Mouse (Mus musculus) lung, postnatal 36 days (tissue): ENCODE measurements around the gene Ift88.
"Not testable (repeated sequence)": the region's sequence is repeated elsewhere in the genome, so short reads cannot be mapped to it uniquely, and the experiment has no call there.

Source experiments
- DNase-seq: peaks from one replicate; pipeline ENCODE4 v3.0.0; 2022; ENCODE audit warnings: mixed read lengths

Gene Ift88

DNA sequence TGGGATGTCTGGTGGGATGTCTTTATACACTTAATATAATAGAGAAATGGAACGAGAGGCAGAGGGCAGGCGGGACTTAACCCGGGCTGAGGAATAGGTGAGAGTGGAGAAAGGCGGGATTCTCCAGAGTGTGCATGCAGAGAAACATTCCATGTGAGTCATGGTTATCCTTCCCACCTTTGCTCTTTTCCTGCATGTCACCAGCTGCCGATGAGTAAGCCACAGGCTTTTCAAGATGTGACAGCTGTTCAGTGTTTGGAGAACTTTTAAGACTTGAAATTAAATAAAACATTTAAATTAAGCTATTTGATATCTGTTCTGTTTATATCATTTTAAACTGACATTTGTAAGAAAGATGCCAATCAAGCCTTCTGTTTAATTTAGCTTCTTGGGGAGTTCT is 36.0 kb downstream of the Ift88 start:
- no peak for DNase-seq

DNA sequence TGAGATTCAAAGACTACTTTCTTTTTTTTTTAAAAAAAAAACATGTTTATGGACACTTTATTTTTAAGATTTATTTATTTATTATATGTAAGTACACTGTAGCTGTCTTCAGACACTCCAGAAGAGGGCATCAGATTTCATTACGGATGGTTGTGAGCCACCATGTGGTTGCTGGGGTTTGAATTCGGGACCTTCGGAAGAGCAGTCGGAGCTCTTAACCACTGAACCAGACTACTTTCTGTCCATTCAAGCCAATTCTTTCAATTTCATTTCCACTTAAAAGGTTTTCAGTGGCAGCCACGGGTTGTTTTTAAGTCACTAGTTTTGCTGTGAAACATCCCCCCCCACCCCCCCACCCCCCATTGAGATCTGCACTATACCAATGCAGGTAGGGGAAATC is 36.5 kb downstream of the Ift88 start:
- not testable (repeated sequence) for DNase-seq

DNA sequence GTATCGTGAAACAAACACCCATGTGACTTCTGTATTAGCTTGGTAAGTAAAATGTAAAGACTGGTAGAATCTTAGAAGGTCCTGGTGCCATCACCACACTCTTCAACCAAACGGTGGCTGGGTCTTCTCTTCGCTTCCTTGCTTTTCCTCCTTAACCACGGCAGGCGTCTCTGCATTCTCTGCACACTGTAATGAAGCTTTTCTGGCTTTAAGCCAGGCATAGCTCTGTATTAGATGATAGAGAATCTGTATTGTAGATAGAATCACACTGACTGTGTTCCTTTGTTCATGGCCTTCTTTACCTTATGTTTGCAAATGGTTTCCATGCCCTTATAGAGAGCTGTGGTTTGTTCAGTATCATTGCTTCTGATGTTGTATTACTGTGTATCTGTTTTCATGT is 39.0 kb downstream of the Ift88 start:
- DNase-seq: no peak

DNA sequence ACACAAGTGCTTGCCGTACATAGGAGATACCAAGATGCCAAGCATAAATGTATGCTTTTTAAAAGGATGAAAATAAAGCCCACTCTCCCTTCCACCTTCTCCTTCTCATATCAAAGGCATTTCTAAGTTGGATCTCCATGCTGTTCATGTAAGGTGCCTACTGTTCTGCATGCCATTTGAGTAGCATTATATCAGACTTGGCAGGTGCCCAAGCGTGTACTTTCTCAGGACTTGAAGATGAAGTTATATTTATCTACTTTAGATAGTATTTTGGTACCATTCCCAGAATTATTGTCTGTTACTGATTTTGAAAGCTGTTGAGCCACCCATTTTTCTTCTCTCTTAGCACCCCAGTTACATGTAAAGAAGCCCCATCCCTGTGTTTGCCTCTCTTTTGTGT is 51.2 kb downstream of the Ift88 start:
- peak; percentile 18 for DNase-seq

DNA sequence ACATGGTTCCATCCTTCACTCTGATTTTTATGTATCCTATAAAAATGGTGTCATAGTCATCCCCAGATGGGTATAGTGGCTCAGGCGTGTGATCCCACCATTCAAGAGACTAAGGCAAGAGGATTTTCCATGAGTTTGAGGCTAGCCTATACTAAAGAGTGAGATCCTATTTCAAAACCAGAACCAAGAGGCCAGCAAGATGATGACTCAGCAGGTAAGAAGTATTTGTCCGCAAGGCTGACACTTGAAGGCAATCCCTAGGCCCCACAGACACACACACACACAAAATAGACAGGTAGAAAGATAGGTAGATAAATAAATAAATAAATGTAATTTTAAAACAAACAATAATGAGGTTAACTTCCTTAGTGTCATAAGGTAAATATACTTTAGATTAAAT is 58.4 kb downstream of the Ift88 start:
- no peak for DNase-seq

DNA sequence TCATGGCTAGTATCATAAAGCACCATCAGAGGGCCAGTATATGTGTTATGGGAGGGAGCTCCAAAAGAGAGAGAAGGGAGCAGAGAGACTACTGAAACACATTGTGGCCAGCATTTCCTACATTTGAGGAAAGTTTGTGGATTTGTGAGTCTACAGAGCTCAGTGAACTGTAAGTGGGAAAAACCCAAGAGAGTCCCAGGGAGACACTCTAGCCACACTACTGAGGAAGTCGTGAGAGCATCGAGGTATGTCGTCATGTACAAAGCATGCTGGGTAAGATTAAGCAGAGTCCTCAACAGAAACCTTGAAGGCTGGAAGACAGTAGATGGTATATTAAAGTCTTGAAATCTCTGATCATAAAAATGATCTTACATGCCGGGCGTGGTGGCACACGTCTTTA is 60.3 kb downstream of the Ift88 start:
- DNase-seq: no peak

DNA sequence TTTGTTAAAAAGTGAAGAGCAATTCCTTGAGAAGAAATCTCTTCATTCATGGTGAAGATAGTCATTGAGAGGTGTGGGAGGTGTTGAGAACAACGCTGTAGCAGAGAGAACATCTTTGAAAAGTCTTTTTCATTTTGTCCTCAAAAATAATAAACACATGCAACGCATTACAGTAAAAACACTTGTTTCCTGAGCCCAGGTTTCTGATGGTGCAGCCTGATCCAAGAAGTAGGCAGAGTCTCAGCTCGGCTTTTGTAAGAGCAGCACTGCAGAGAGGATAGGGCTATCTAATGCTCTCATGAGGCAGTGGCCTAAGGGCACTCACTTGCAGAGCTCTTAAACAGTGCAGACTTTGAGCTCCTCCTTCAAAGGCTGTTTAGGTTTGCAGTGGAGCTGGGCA is 65.8 kb downstream of the Ift88 start:
- no peak for DNase-seq

DNA sequence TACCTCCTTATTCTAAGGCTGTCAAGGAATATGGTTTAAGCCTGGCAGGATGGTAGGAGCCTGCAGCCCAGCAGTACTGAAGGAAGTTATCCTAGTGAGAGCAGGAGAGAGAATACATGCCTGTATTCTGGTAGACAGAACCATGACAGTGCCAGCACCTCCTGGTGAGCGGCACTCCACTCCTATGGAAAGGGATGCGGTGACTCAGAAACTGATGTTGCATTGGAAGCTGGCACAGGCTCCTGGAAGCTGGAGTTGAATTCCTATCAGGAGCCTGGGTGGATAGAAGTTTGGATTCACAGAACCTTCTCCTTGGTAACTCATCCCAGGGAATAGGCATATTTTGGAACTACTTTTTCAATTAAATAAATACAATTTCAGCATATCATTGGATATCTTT is 70.0 kb downstream of the Ift88 start:
- DNase-seq: no peak

DNA sequence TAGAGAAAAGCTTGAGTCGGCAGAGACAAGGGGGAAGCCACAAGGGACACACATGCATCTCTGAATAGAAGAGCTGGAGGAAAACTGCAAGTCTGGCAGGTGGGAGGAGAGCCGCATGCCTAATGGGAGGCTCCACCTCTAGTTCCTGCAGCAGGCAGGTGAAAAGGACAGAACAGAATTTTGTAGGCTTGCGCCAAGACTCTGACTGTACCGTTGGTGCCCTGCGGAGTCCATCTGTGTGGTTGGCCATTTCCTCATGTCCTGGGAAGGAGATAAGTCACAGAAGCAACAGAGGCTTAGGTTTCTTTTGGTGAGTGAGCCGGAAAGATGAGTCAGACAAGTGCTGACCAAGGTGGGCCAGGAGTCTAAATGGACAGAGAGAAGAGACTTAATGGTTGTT is 79.9 kb downstream of the Ift88 start:
- DNase-seq: no peak

DNA sequence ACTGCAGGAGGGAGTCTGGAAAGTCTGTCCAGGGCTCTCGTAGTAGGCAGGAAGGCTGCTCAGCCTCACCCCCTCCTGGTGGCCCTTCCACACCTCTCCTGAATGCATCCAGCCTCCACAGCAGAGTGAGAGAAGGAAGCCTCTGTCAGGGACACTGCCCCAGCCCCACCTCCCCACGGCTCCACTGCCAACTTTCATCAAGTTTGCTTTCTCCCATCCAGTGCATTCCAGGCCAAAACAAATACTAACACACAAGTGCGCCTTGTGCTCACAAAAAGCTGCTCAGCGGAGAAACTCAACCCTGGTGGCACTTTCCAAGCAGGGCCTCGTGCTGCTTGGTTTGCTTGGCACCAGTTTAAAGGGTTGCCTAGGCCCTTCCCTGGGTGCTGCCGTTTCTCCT is 85.7 kb downstream of the Ift88 start:
- DNase-seq: peak; percentile 81

DNA sequence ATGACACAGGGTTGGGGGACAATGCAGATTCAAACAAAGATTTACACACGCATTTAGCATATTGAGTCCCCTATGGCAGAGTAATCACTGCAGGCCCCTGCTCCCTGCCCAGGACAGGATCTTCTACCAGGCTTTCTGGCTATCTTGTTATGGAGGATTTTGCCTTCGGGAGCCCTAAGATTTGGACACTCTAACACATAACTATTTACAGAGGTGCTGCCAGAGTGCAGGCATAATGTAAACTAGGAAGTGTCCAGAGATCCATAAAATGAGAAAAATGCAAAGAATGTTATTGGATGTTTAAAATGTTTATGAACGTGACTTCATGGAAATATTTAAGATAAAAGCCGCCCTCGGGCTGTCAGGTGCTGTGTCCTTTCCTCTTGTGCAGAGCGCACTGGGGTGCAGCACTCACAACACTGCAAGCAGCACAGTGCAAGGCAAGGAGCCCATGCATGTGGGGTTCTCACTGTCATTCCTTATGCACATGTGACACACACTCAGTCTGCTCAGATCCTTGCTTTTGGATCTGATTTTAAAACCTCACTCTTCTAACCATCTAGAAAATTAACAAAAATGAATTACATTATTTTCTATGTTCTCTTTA is 91.4 kb downstream of the Ift88 start:
- DNase-seq: no peak

DNA sequence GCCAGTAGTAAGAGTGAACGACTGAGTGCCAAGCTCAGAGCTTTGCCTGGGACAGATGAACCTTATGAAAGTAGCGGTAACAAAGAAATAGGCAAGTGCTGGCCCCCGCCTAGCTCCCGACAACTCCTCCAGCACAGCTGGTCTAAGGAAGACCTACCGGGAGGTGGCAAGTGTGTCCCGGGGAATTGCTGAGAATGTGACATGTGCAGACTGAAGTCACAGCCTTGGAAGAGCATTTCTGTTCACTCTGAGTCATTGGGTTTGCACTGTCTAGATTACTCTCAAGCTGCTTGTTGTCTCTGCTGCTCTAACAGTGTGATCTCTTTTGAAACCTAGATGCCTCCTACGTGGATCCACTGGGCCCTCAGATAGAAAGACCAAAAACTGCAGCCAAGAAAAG is 93.1 kb downstream of the Ift88 start:
- no peak for DNase-seq

DNA sequence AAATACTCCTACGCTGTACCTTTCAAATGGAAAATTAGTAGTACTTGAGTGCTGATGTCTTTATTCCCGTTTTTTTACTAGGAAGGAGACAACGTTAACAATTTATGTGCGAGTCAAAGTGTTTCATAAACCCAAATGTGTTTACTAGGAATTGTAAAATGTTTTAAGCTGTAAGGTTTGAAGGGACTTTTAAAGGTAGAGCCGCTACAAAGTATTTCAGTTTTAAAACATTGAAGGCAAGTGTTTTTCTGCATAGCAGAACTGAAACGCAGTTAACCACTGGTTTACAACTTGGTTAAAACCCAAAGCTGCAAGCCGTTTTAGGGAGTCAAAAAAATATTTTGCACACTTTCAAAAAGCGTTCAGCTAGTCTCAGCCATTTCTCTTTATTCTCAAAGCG is 99.9 kb downstream of the Ift88 start:
- no peak for DNase-seq

DNA sequence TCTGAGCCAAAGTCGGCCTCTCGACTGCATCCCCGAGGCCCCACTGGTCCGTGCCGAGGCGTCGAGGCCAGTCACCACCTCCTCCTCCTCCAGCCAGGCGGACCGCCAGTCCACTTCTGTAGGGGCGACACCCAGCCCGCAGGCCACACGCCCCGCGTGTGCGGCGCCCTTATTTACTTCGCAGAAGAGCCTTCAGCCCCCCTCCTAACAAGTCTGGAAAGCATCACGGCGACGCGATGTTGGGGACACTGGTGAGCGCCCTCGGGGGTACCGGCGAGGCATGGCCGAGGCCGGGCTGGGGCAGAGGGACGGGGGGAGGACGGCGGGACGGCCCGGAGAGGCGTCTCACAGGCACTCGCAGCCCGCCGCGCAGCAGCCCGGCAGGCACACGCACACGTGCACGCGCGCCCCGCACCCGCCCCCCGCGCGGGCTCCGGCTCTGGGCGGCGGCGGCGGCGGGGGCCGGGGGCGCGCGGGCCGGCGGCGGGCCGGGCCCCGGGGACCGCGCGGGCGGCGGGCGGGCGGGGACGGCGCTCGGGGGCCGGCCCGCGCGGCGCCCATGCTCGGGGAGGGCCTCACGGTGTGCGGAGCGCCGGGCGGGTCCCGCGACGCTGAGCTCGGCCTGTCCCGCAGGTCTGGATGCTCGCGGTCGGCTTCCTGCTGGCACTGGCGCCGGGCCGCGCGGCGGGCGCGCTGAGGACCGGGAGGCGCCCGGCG is 101.0 kb downstream of the Ift88 start, which contains the start of gene Il17d:
Gene Il17d (plus strand): TSS at position 107 of the 717 bp plus-strand sequence.
- DNase-seq: peak; percentile 26

DNA sequence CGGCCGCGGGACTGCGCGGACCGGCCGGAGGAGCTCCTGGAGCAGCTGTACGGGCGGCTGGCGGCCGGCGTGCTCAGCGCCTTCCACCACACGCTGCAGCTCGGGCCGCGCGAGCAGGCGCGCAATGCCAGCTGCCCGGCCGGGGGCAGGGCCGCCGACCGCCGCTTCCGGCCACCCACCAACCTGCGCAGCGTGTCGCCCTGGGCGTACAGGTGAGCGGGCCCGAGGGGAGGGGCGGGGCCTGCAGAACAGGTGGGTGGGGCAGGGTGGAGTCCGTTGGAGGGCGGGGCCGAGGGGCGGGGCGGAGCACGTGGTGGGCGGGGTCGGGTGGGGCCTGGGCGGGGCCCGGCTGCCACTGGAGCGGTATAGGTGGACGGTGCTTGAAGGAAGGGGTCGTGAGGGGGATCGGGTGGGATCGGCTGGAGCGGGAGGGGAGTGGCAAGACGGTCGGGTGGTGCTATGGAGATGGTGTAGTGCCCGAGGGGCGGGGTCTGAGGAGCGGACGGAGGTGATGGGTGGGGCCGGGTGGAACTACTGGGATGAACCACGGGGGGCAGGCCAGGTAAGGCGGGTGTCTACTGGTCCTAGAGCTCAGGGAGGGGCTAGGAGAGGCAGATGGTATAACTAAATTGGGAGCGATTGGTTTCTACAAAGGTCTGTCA is 101.7 kb downstream of the Ift88 start:
- peak; percentile 78 for DNase-seq

DNA sequence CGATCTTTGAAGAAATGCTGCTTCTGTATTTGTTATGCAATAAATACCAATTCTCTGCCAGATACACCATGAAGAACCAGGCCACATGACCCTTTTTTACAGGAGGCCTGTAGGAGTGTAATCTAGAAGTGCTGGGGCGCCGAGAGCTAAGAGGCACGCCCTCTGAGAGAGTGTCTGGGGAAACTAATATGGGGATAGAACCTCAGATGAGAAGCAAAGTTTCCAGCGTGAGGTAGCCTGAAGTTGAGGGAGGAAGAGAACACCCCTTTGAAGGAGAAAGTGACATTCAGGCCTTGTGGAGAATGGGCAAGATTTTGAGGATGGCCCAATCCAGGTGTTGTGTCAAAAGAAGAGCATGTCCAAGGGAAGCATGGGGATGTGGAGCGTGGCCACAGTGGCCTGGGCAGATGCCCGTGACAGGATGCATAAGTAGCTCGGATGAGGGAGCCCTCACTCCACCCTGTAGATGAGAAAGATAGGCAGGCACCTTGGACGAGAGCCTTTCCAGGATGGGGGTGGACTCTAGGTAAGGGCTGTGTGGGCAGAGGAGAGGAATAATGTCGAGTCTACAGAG is 102.3 kb downstream of the Ift88 start:
- no peak for DNase-seq

DNA sequence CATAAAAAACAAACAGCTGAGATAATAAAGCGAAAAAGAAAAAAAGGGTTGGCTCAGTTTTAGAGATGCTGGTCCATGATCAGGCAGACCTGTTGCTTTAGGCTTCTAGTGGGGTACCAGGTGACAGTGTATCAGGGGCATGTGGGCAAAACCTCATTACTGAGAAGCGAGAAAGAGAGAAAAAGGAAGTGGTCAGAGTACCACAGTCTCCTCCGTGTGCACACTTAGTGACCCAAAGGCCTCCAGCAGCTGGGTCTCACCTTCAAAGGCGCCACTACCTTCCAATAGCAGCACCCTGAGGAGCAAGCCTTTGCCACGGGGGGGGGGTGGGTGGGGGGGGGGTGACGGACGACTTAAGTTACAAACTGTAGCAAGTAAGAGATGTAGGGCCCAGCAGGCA is 103.3 kb downstream of the Ift88 start:
- DNase-seq: no peak

DNA sequence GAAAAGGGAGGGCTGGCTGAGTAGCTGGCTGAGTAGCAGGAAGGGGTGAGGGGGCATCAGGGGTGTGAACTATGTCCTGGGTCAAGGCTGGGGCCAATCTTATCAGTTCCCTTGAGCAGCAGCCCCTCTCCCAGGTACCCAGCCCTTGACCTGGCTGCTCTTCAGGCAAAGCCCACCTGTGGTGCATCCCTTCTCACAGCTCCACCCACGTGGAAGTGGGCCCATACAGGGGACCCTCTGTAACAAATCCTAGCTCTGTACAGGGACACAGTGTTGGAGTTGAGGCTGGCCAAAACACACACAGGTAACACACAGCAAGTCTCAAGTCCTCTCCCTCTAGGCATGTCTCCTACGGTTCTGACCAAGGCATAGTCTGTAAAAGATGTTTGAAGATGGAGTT is 103.7 kb downstream of the Ift88 start:
- no peak for DNase-seq

DNA sequence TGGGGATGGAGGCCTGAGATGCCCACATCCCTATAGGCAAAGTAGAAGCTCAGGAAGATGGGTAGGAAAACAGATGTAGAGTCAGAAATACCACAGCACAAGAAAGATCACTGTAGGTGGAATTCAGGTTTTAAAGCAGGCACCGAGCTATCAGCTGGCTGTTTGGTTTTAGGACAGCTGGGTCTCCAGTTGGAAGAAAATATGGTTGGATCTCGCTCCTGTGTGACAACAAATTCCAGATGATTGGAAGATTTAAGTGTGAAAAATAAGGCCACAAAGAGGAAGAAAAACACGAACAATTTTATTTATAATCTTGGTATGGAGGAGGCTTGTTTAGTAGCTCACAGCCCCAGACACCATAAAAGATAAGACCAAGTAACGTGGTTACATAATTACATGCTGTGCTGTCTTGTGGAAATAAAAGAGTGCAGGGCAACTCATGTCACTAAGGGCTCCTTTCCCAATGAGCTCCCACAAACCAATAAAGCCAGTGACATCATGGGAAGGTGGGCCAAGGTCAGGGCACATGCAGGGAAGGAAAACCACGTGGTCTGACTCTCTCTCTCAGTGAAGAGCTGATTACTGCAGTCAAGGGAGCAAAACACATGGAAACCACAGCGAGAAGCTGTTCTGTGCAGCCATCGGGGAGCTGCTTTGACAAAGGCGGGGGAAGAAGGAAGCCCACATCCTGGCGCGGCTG is 105.4 kb downstream of the Ift88 start:
- peak; percentile 20 for DNase-seq

DNA sequence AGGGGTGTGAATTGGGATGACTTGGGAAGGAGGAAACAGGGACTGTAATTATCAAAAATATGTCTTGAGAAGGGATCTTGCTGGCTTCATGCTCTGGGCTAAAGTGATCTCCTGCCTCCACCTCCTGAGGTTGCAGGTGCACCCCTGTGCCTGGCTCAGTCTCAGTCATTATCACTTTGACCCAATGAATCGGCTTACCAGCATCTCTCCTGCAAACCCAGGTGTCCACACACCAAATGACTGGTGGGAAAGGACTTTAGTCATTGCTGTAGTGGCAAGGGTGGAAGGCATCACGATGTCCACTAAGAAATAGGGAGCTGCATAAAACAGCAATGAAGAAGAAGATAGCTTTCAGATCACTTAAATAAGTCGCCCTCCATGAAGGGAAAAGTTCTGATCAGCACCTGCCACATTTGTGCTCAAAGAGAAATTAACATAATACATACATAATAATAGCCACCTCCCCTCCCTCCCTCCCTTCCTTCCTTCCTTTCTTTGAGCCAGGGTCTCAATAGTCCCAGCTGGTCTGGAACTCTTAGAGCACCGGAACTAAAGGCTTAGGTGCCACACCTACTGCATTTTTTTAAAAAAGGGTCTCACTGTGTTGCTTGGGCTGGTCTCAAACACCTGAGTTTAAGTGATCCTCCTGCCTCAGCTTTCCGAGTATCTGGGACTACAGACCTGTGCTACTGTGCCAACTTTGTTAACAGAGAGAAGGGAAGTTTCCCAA is 106.1 kb downstream of the Ift88 start:
- DNase-seq: no peak

DNA sequence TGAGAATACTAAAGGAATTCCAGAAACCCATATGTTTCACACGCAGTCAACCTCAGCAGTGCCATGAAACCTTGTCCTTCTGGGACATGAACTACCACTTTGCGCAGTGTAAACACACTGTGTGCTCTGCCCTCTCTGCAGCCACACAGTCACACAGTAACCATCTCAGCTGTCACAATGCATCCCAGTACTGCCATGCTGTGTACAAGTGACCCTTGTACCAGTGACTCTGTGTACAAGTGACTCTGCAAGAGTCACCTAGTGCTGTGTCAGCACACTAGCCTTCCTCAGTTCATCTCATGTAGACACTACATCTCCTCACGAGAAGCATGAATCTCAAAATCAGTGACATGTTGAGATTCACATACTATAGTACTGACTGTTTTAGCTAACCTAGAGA is 108.7 kb downstream of the Ift88 start:
- no peak for DNase-seq

DNA sequence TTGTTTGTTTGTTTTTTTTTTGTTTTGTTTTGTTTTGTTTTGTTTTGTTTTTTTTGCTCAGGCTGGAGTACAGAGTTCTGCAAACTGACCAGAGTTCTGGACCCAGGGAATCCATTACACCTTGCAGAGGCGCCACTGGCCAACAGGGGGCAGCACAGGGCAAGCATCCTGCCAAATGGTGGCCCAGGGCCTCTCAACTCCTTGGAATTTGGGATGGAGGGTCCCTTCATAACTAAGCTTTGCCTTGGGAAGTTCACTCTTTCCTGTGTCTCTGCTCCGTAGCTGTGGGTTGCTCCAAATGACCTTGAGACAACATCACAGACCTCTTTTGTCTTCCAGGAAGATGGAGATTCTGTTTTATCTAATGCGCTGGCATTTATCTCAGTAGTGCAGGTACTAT is 109.4 kb downstream of the Ift88 start:
- peak; percentile 76 for DNase-seq

DNA sequence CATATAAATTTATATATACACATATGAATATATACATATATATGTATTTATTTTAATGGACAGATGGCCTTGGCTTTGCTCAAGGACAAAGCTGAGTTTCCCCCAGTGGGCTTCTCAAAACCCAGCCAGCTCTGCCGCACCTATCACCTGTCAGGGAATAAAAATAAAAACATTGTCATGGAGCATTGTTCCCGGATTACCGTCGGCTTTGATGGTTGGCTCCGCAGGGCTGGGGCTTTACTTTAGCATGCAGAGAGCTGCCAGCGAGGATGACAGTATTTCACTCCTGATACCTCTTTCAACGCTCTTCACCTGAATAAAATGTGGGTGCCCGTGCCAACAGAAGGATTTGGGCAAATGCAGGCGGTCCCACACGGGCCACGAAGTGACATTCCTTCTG is 110.0 kb downstream of the Ift88 start:
- DNase-seq: no peak
